Mouse (Mus musculus): Measurements from ENCODE around the gene Zfp189. TPM values are rescaled to one million over a fixed set of nuclear protein-coding genes. Genes with fewer than 3 reads are reported as not detected.
A peak's percentile ranks its signal among the peaks of the same experiment; 100 is the strongest.
"Not testable (repeated sequence)": the region's sequence is repeated elsewhere in the genome, so short reads cannot be mapped to it uniquely, and the experiment has no call there.

Gene Zfp189
- polyA plus RNA-seq, 1 experiment from 2014 or later = 2.0 TPM

- peaks cover 5% of the 10 kb centered on the region; the same call in 1 of the 2 replicates for H3K4me1 ChIP-seq (replicated peaks; ENCODE audit: control insufficient read depth, insufficient read depth, low read length)
- no peaks in the 10 kb centered on the region for H3K36me3 ChIP-seq (ENCODE audit: control insufficient read depth, insufficient read depth)
- H3K4me2 ChIP-seq (replicated peaks; ENCODE audit: low read depth) = peak overlapping the region; percentile 64
- H3K9me3 ChIP-seq (ENCODE audit: control insufficient read depth) = no peaks in the 10 kb centered on the region
- WGBS = 11% methylated on average over 21 of the region's 21 CpGs
- peak overlapping the region; percentile 39 for H3K4me3 ChIP-seq (ENCODE audit: low read depth, low read length)
- H3K9ac ChIP-seq (ENCODE audit: low read depth, low read length) = peak overlapping the region; percentile 42; the same call in 1 of the 2 replicates
- TF ChIP-seq CTCF (IDR thresholded peaks at IDR 0.05; ENCODE audit: low read depth) = no peak
- peak overlapping the region; percentile 90 for H3K27ac ChIP-seq (ENCODE audit: low read depth, low read length)
- peak; percentile 92 for ATAC-seq
- H3K27me3 ChIP-seq (replicated peaks; ENCODE audit: control insufficient read depth, insufficient read depth, low read length) = no peaks in the 10 kb centered on the region
These were observed 40.7 kb upstream of the Zfp189 start for GRCm38 (mm10) chr4:49480104-49480760.

DNA sequence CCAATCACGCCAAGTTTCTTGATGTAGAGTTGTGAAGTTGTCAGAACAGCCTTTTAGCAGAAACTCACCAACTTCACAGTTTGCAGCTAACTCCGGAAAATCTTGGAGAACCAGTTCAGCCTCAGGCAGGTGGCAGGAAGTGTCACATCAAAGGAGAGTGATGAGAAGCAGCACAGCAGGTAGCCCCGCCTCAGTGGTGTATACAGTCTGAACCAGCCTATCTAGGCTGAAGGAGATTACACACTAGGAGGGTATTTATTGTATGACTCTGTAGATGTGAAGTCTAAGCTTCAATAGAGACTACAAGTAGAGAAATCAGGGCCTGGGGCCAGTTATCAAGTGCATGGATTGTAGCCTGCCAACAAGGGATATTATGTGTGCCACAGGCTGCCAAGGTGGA lies 40.1 kb upstream of the Zfp189 start:
- peaks cover 5% of the 10 kb centered on the region; the same call in 1 of the 2 replicates for H3K4me1 ChIP-seq (replicated peaks; ENCODE audit: control insufficient read depth, insufficient read depth, low read length)
- H3K27me3 ChIP-seq (replicated peaks; ENCODE audit: control insufficient read depth, insufficient read depth, low read length) = no peaks in the 10 kb centered on the region
- 28% methylated on average over 3 of the region's 3 CpGs for WGBS
- no peak overlapping the region for H3K9ac ChIP-seq (ENCODE audit: low read depth, low read length)
- TF ChIP-seq CTCF (IDR thresholded peaks at IDR 0.05; ENCODE audit: low read depth) = no peak
- peak overlapping the region; percentile 39 for H3K4me3 ChIP-seq (ENCODE audit: low read depth, low read length)
- peak overlapping the region; percentile 90 for H3K27ac ChIP-seq (ENCODE audit: low read depth, low read length)
- ATAC-seq = peak; percentile 81
- H3K4me2 ChIP-seq (replicated peaks; ENCODE audit: low read depth) = peak overlapping the region; percentile 64
- no peaks in the 10 kb centered on the region for H3K9me3 ChIP-seq (ENCODE audit: control insufficient read depth)
- H3K36me3 ChIP-seq (ENCODE audit: control insufficient read depth, insufficient read depth) = no peaks in the 10 kb centered on the region

DNA sequence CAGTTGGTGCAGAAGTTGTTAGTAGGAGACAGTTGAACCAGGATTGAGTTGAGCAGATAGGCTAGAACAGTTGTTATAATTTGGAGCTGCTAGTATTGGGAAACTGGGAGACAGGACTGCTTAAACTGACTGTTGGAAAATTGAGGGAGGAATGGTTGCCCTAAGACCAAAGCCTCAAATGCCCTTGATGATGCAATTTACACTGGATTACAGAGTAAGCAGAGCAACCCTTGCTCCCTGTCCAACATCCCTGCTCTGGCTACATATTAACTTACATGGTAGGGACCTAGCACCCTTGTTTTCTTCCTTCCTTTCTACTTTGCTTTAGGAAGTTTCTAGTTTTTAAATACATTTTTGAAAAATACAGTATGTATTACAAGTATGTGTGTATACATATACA lies 35.5 kb upstream of the Zfp189 start:
- Histone ChIP-seq H3K4me3 (ENCODE audit: low read depth, low read length) (no peak overlapping the region), H3K9me3 (ENCODE audit: control insufficient read depth) (no peaks in the 10 kb centered on the region), H3K4me1 (replicated peaks; ENCODE audit: control insufficient read depth, insufficient read depth, low read length) (peaks cover 5% of the 10 kb centered on the region; the same call in 1 of the 2 replicates), H3K36me3 (ENCODE audit: control insufficient read depth, insufficient read depth) (no peaks in the 10 kb centered on the region), H3K27ac (ENCODE audit: low read depth, low read length) (peak overlapping the region; percentile 50; the same call in 1 of the 2 replicates), H3K4me2 (replicated peaks; ENCODE audit: low read depth) (no peak overlapping the region), H3K9ac (ENCODE audit: low read depth, low read length) (no peak overlapping the region), H3K27me3 (replicated peaks; ENCODE audit: control insufficient read depth, insufficient read depth, low read length) (no peaks in the 10 kb centered on the region)
- no peak for TF ChIP-seq CTCF (IDR thresholded peaks at IDR 0.05; ENCODE audit: low read depth)
- peak; percentile 86 for ATAC-seq

- WGBS = 47% methylated on average over 3 of the region's 3 CpGs
- H3K9me3 ChIP-seq (ENCODE audit: control insufficient read depth); H3K4me3 ChIP-seq (ENCODE audit: low read depth, low read length); H3K27me3 ChIP-seq (replicated peaks; ENCODE audit: control insufficient read depth, insufficient read depth, low read length); H3K9ac ChIP-seq (ENCODE audit: low read depth, low read length); H3K4me1 ChIP-seq (replicated peaks; ENCODE audit: control insufficient read depth, insufficient read depth, low read length); H3K4me2 ChIP-seq (replicated peaks; ENCODE audit: low read depth); H3K36me3 ChIP-seq (ENCODE audit: control insufficient read depth, insufficient read depth): not testable (repeated sequence)
- peak; percentile 85 for ATAC-seq
- H3K27ac ChIP-seq (ENCODE audit: low read depth, low read length) = peak overlapping the region; percentile 50
These were observed 34.9 kb upstream of the Zfp189 start for GRCm38 (mm10) chr4:49485934-49486650.

GRCm38 (mm10) chr4:49503563-49503962 lies 17.4 kb upstream of the Zfp189 start:
- TF ChIP-seq CTCF (IDR thresholded peaks at IDR 0.05; ENCODE audit: low read depth) = no peak
- Histone ChIP-seq H3K4me3 (ENCODE audit: low read depth, low read length) (no peak overlapping the region), H3K36me3 (ENCODE audit: control insufficient read depth, insufficient read depth) (no peaks in the 10 kb centered on the region), H3K4me2 (replicated peaks; ENCODE audit: low read depth) (no peak overlapping the region), H3K9ac (ENCODE audit: low read depth, low read length) (no peak overlapping the region), H3K27me3 (replicated peaks; ENCODE audit: control insufficient read depth, insufficient read depth, low read length) (no peaks in the 10 kb centered on the region), H3K4me1 (replicated peaks; ENCODE audit: control insufficient read depth, insufficient read depth, low read length) (no peaks in the 10 kb centered on the region), H3K27ac (ENCODE audit: low read depth, low read length) (no peak overlapping the region), H3K9me3 (ENCODE audit: control insufficient read depth) (no peaks in the 10 kb centered on the region)
- ATAC-seq = no peak
- WGBS = 77% methylated on average over 1 of the region's 1 CpGs

DNA sequence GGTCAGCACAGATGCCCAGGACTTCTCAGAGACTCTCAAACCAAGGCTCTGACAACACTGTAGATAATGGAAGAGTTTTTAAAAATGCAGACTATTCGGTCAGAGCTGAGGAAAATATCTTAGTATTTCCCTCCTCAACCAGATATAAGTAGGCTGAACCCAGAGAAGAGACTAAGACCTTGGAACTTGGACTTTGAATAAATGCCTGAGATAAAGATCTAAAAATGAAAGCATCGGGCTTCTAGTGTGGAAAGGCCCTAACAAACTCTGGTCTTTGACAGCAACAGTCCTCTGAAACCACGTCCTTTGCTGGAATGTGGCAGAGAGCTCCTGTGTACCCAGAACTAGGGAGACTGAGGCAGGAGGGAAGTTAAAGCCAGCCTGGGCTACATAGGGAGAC lies 14.6 kb upstream of the Zfp189 start, which contains the start of gene Baat:
TSS of gene Baat (minus strand) at position 172 of the 400 bp plus-strand sequence.
- H3K4me2 ChIP-seq (replicated peaks; ENCODE audit: low read depth) = peak within 1 kb of the TSS; percentile 7; the same call in 1 of the 2 replicates
- H3K27ac ChIP-seq (ENCODE audit: low read depth, low read length) = peak within 1 kb of the TSS; percentile 31
- no peak for TF ChIP-seq CTCF (IDR thresholded peaks at IDR 0.05; ENCODE audit: low read depth)
- no peaks in the 10 kb centered on the region for H3K36me3 ChIP-seq (ENCODE audit: control insufficient read depth, insufficient read depth)
- 34% methylated on average over 3 of the region's 3 CpGs for WGBS
- no peak within 1 kb of the TSS for H3K4me3 ChIP-seq (ENCODE audit: low read depth, low read length)
- no peaks in the 10 kb centered on the region for H3K27me3 ChIP-seq (replicated peaks; ENCODE audit: control insufficient read depth, insufficient read depth, low read length)
- H3K9me3 ChIP-seq (ENCODE audit: control insufficient read depth) = no peaks in the 10 kb centered on the region
- ATAC-seq = peak; percentile 33; the same call in 1 of the 2 replicates
- no peak within 1 kb of the TSS for H3K9ac ChIP-seq (ENCODE audit: low read depth, low read length)
- no peaks in the 10 kb centered on the region for H3K4me1 ChIP-seq (replicated peaks; ENCODE audit: control insufficient read depth, insufficient read depth, low read length)

All from intestine, postnatal 0 days (tissue).